Mouse (Mus musculus): ENCODE data around the gene Tmem229a. TPM values are rescaled to one million over a fixed set of nuclear protein-coding genes. Genes with fewer than 3 reads are reported as not detected.

The Tmem229a gene
- total RNA-seq, 1 experiment: 0.62 TPM

GRCm38 (mm10) chr6:24950669-24951068 lies 5.4 kb downstream of the Tmem229a start:
- Histone ChIP-seq H3K36me3 (ENCODE audit: control insufficient read depth, insufficient read depth, low read length, poor library complexity, severe bottlenecking) (no peaks in the 10 kb centered on the region), H3K9me3 (ENCODE audit: control insufficient read depth, insufficient read depth, low read depth, low read length) (no peaks in the 10 kb centered on the region), H3K4me1 (ENCODE audit: control insufficient read depth in 2 of 2, insufficient read depth in 2 of 2, low read length in 2 of 2, poor library complexity in 1 of 2) (no peaks in the 10 kb centered on the region), H3K9ac (ENCODE audit: insufficient read depth, low read depth, low read length, poor library complexity, severe bottlenecking) (no peak overlapping the region), H3K27ac (ENCODE audit: insufficient read depth, low read depth, low read length, poor library complexity, severe bottlenecking) (no peak overlapping the region), H3K4me3 (ENCODE audit: insufficient read depth in 1 of 2, low read depth in 1 of 2, low read length in 2 of 2, poor library complexity in 1 of 2, severe bottlenecking in 1 of 2) (no peak overlapping the region)
- DNase-seq (ENCODE audit: low read depth, low spot score): no peak
- no peak for TF ChIP-seq ZNF384 (IDR thresholded peaks at IDR 0.05; ENCODE audit: low read depth, low read length)
- TF ChIP-seq CHD2 (IDR thresholded peaks at IDR 0.05; ENCODE audit: low read depth, low read length): no peak
- TF ChIP-seq ZC3H11A (IDR thresholded peaks at IDR 0.05; ENCODE audit: borderline replicate concordance, low read depth, low read length): no peak
- TF ChIP-seq HCFC1 (IDR thresholded peaks at IDR 0.05; ENCODE audit: borderline replicate concordance, insufficient read depth, low read length): no peak
- TF ChIP-seq MAFK (IDR thresholded peaks at IDR 0.05; ENCODE audit: insufficient read depth, low read depth, low read length): no peak
- in situ Hi-C loops (cut with MboI; ENCODE audit: low sequenced_read_pairs in 2 of 2, unreplicated experiment in 2 of 2): no loop called here

DNA sequence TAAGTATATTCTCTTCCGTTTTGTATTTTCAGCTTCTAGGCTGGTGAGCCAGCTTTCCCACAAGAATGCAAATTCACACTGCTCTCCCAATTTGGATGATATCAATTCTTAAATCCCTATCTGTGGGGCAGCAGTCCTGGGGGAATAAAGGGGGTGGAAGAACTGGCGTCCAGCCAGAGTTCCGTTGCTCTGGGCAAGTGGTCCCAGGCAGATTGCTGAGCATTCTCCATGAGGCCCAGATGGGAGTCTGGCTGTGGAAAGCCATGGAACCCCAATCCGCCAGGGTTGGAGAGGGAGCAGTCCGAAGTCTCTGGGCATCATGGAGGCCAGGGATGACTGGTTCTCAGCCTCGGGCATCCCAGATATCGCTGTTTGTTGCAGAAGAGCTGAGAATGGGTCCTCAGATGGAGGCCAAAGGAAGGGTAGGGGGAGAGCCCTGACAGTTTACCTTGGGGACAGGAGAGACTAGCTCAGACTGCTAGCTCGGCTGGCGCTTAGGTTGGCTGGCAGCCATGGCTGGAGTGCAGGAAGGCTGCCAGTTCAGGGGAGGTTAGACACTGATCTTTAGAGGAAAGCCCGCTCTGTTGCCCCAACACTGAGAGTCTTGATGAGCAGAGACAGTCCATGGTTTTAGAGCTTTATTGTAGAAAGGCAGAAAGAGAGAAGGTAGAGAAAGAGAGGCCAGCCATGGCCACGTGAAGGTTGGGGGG lies 30.9 kb downstream of the Tmem229a start:
- H3K4me3 ChIP-seq (ENCODE audit: insufficient read depth in 1 of 2, low read depth in 1 of 2, low read length in 2 of 2, poor library complexity in 1 of 2, severe bottlenecking in 1 of 2): no peak overlapping the region
- no peak for DNase-seq (ENCODE audit: low read depth, low spot score)
- H3K27ac ChIP-seq (ENCODE audit: insufficient read depth, low read depth, low read length, poor library complexity, severe bottlenecking): no peak overlapping the region
- no peak overlapping the region for H3K9ac ChIP-seq (ENCODE audit: insufficient read depth, low read depth, low read length, poor library complexity, severe bottlenecking)
- TF ChIP-seq ZC3H11A (IDR thresholded peaks at IDR 0.05; ENCODE audit: borderline replicate concordance, low read depth, low read length): no peak
- TF ChIP-seq HCFC1 (IDR thresholded peaks at IDR 0.05; ENCODE audit: borderline replicate concordance, insufficient read depth, low read length): no peak
- no peak for TF ChIP-seq MAFK (IDR thresholded peaks at IDR 0.05; ENCODE audit: insufficient read depth, low read depth, low read length)
- no peaks in the 10 kb centered on the region for H3K4me1 ChIP-seq (ENCODE audit: control insufficient read depth in 2 of 2, insufficient read depth in 2 of 2, low read length in 2 of 2, poor library complexity in 1 of 2)
- in situ Hi-C loops (cut with MboI; ENCODE audit: low sequenced_read_pairs in 2 of 2, unreplicated experiment in 2 of 2): no loop called here
- no peaks in the 10 kb centered on the region for H3K36me3 ChIP-seq (ENCODE audit: control insufficient read depth, insufficient read depth, low read length, poor library complexity, severe bottlenecking)
- H3K9me3 ChIP-seq (ENCODE audit: control insufficient read depth, insufficient read depth, low read depth, low read length): peaks cover 2% of the 10 kb centered on the region

DNA sequence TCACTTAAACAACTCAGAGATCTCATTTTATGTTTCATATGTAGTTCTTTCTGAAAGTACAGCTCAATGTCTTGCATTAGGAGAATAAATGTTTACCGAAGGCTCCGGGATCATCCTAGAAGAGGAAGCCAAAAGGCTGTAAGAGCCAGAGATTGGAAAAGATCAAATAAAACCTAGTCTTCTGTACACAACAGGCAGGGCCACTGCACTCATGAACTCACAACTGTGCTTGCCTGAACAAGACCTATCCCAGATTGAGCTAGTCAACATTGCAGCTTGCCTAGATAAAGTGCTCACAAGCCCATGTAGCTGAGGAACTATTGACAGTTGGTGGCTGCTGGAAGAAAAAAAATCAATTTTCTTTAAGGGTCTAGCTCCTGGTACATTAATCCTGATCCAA lies 42.5 kb downstream of the Tmem229a start:
- H3K4me1 ChIP-seq (ENCODE audit: control insufficient read depth in 2 of 2, insufficient read depth in 2 of 2, low read length in 2 of 2, poor library complexity in 1 of 2): no peaks in the 10 kb centered on the region
- H3K27ac ChIP-seq (ENCODE audit: insufficient read depth, low read depth, low read length, poor library complexity, severe bottlenecking): no peak overlapping the region
- TF ChIP-seq ZNF384 (IDR thresholded peaks at IDR 0.05; ENCODE audit: low read depth, low read length) (no peak), CHD2 (IDR thresholded peaks at IDR 0.05; ENCODE audit: low read depth, low read length) (no peak), ZC3H11A (IDR thresholded peaks at IDR 0.05; ENCODE audit: borderline replicate concordance, low read depth, low read length) (no peak), HCFC1 (IDR thresholded peaks at IDR 0.05; ENCODE audit: borderline replicate concordance, insufficient read depth, low read length) (no peak), MAFK (IDR thresholded peaks at IDR 0.05; ENCODE audit: insufficient read depth, low read depth, low read length) (no peak)
- no peaks in the 10 kb centered on the region for H3K9me3 ChIP-seq (ENCODE audit: control insufficient read depth, insufficient read depth, low read depth, low read length)
- no peak overlapping the region for H3K4me3 ChIP-seq (ENCODE audit: insufficient read depth in 1 of 2, low read depth in 1 of 2, low read length in 2 of 2, poor library complexity in 1 of 2, severe bottlenecking in 1 of 2)
- in situ Hi-C loops (cut with MboI; ENCODE audit: low sequenced_read_pairs in 2 of 2, unreplicated experiment in 2 of 2): no loop called here
- DNase-seq (ENCODE audit: low read depth, low spot score): no peak
- H3K36me3 ChIP-seq (ENCODE audit: control insufficient read depth, insufficient read depth, low read length, poor library complexity, severe bottlenecking): no peaks in the 10 kb centered on the region
- no peak overlapping the region for H3K9ac ChIP-seq (ENCODE audit: insufficient read depth, low read depth, low read length, poor library complexity, severe bottlenecking)

DNA sequence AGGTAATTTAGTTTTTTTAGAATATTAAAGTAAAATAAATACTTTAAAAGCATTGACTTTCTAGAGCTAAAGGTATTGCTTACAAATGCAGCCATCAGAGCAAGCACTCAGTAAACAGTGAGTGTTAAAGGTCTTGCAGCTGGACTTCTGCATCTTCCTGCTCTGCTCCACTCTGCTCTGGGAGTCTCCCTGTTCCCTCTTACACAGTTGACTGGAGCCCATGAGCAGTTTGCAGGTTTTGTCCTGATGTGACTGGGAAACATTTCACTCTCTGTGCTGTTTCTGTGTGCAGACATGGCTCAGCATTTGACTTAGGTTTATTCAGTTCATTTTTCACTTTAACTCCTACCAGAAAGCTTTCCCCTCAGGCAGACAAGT lies 45.4 kb downstream of the Tmem229a start:
- H3K4me1 ChIP-seq (ENCODE audit: control insufficient read depth in 2 of 2, insufficient read depth in 2 of 2, low read length in 2 of 2, poor library complexity in 1 of 2): no peaks in the 10 kb centered on the region
- in situ Hi-C loops (cut with MboI; ENCODE audit: low sequenced_read_pairs in 2 of 2, unreplicated experiment in 2 of 2): no loop called here
- no peak for TF ChIP-seq CHD2 (IDR thresholded peaks at IDR 0.05; ENCODE audit: low read depth, low read length)
- TF ChIP-seq ZNF384 (IDR thresholded peaks at IDR 0.05; ENCODE audit: low read depth, low read length): no peak
- TF ChIP-seq HCFC1 (IDR thresholded peaks at IDR 0.05; ENCODE audit: borderline replicate concordance, insufficient read depth, low read length): no peak
- H3K36me3 ChIP-seq (ENCODE audit: control insufficient read depth, insufficient read depth, low read length, poor library complexity, severe bottlenecking): no peaks in the 10 kb centered on the region
- H3K9me3 ChIP-seq (ENCODE audit: control insufficient read depth, insufficient read depth, low read depth, low read length): no peaks in the 10 kb centered on the region
- no peak overlapping the region for H3K9ac ChIP-seq (ENCODE audit: insufficient read depth, low read depth, low read length, poor library complexity, severe bottlenecking)
- H3K27ac ChIP-seq (ENCODE audit: insufficient read depth, low read depth, low read length, poor library complexity, severe bottlenecking): no peak overlapping the region
- H3K4me3 ChIP-seq (ENCODE audit: insufficient read depth in 1 of 2, low read depth in 1 of 2, low read length in 2 of 2, poor library complexity in 1 of 2, severe bottlenecking in 1 of 2): no peak overlapping the region
- DNase-seq (ENCODE audit: low read depth, low spot score): no peak
